In genomic region chr10:127899783-127900182, GRCm38 (mm10) we compare ENCODE assay signal across 19 mouse cellular contexts. TPM values are rescaled to one million over a fixed set of nuclear protein-coding genes. Genes with fewer than 3 reads are reported as not detected.
"Had no signal": no experiment of that assay in that cellular context is flagged by ENCODE, and none has a peak within 500 bp of the region (broad histone marks: within the 10 kb centered on the region; RNA-seq: fewer than 3 reads in every experiment).

No protein-coding gene starts in this region.

- H3K9ac ChIP-seq: hindbrain, embryonic 15.5 days; limb, embryonic 13.5 days; liver, embryonic 14.5 days; midbrain, embryonic 13.5 days had no signal

- ATAC-seq: midbrain, embryonic 13.5 days had no signal

- H3K9me3 ChIP-seq: hindbrain, embryonic 15.5 days; limb, embryonic 13.5 days; midbrain, embryonic 13.5 days had no signal

- H3K4me3 ChIP-seq: hindbrain, embryonic 15.5 days; limb, embryonic 13.5 days; midbrain, embryonic 13.5 days had no signal

- H3K4me2 ChIP-seq: hindbrain, embryonic 15.5 days; limb, embryonic 13.5 days; midbrain, embryonic 13.5 days had no signal

- H3K36me3 ChIP-seq: hindbrain, embryonic 15.5 days; limb, embryonic 13.5 days; midbrain, embryonic 13.5 days had no signal

- H3K4me1 ChIP-seq: hindbrain, embryonic 15.5 days; limb, embryonic 13.5 days; midbrain, embryonic 13.5 days had no signal

- DNase-seq: left cerebral cortex, postnatal 4 days; lung, adult 18-20 months; spleen, adult 18-20 months; thymus, postnatal 4 days had no signal

- H3K27ac ChIP-seq: hindbrain, embryonic 15.5 days; limb, embryonic 13.5 days; liver, embryonic 14.5 days; midbrain, embryonic 13.5 days had no signal

- H3K27me3 ChIP-seq: hindbrain, embryonic 15.5 days; limb, embryonic 13.5 days; midbrain, embryonic 13.5 days had no signal

RNA-seq across cellular contexts. Expression of gene Sdr9c7, which starts 1.5 kb away (rescaled TPM):
- total RNA-seq: layer of hippocampus, adult 8-10 months; left cerebral cortex, adult 18-20 months; left cerebral cortex, postnatal 10 days; left cerebral cortex, postnatal 4 days had no signal
- polyA plus RNA-seq: hindbrain, embryonic 15.5 days; limb, embryonic 13.5 days; liver, embryonic 14.5 days; lung, embryonic 16.5 days; midbrain, embryonic 13.5 days; midbrain, postnatal 0 days; neural tube, embryonic 14.5 days; stomach, embryonic 14.5 days had no signal

RNA-seq across cellular contexts. Expression of gene Rdh7, which starts 11.2 kb away (rescaled TPM):
- total RNA-seq: layer of hippocampus, adult 8-10 months; layer of hippocampus, postnatal 14 days; left cerebral cortex, adult 18-20 months; left cerebral cortex, postnatal 10 days; left cerebral cortex, postnatal 4 days; midbrain, postnatal 0 days had no signal
- polyA plus RNA-seq: hindbrain, embryonic 15.5 days; limb, embryonic 13.5 days; lung, embryonic 16.5 days; midbrain, embryonic 13.5 days; midbrain, postnatal 0 days; neural tube, embryonic 14.5 days; stomach, embryonic 14.5 days; thymus, postnatal 0 days had no signal

RNA-seq across cellular contexts. Expression of gene Rdh16f2, which starts 33.5 kb away (rescaled TPM):
- total RNA-seq: layer of hippocampus, adult 8-10 months; layer of hippocampus, postnatal 14 days; left cerebral cortex, adult 18-20 months; left cerebral cortex, postnatal 10 days; left cerebral cortex, postnatal 4 days; midbrain, postnatal 0 days had no signal
- polyA plus RNA-seq: hindbrain, embryonic 15.5 days; limb, embryonic 13.5 days; lung, embryonic 16.5 days; midbrain, embryonic 13.5 days; midbrain, postnatal 0 days; neural tube, embryonic 14.5 days; stomach, embryonic 14.5 days had no signal

RNA-seq across cellular contexts. Expression of gene Rdh19, which starts 50.1 kb away (rescaled TPM):
- total RNA-seq: layer of hippocampus, adult 8-10 months; layer of hippocampus, postnatal 14 days; left cerebral cortex, adult 18-20 months; left cerebral cortex, postnatal 10 days; left cerebral cortex, postnatal 4 days; liver, adult 2 months; midbrain, postnatal 0 days had no signal
- polyA plus RNA-seq: hindbrain, embryonic 15.5 days; large intestine, adult 2 months; limb, embryonic 13.5 days; lung, embryonic 16.5 days; midbrain, embryonic 13.5 days; midbrain, postnatal 0 days; neural tube, embryonic 14.5 days; stomach, embryonic 14.5 days; thymus, postnatal 0 days had no signal
